Mouse (Mus musculus) heart, embryonic 13.5 days (tissue): Measurements from ENCODE around the gene Vezt. TPM values are rescaled to one million over a fixed set of nuclear protein-coding genes. Genes with fewer than 3 reads are reported as not detected.

Experiments
- ATAC-seq: fragments of 200-750 bp; cut with Nextera tagmentation; 2 replicates; pipeline ENCODE4 v1.8.0; 2017; ENCODE audit warnings: moderate TSS enrichment; ENCODE audit not compliant: insufficient number of reproducible peaks, low FRiP score, low TSS enrichment; ENCODE audit errors: extremely low read depth
- H3K27ac ChIP-seq: fragments of 300-500 bp; sonication (generic); replicated peaks from 2 replicates; pipeline ENCODE4 v1.5.1; 2015; ENCODE audit warnings: moderate library complexity, mild to moderate bottlenecking, inconsistent platforms
- H3K27me3 ChIP-seq: fragments of 300-500 bp; sonication (generic); replicated peaks from 2 replicates; pipeline ENCODE4 v1.6.1; 2015; ENCODE audit warnings: mild to moderate bottlenecking, inconsistent platforms
- H3K36me3 ChIP-seq: fragments of 300-500 bp; sonication (generic); 2 replicates; pipeline ENCODE4 v1.6.1; 2015; ENCODE audit warnings: mild to moderate bottlenecking, inconsistent platforms
- H3K4me1 ChIP-seq: fragments of 300-500 bp; sonication (generic); 2 replicates; pipeline ENCODE4 v1.6.1; 2015; ENCODE audit warnings: inconsistent platforms
- H3K4me2 ChIP-seq: fragments of 300-500 bp; sonication (generic); 2 replicates; pipeline ENCODE4 v1.6.1; 2015; ENCODE audit warnings: inconsistent platforms, mild to moderate bottlenecking, moderate library complexity
- H3K4me3 ChIP-seq: fragments of 300-500 bp; sonication (generic); 2 replicates; pipeline ENCODE4 v1.5.1; 2015; ENCODE audit warnings: moderate library complexity, mild to moderate bottlenecking, inconsistent platforms
- H3K9ac ChIP-seq: fragments of 300-500 bp; sonication (generic); 2 replicates; pipeline ENCODE4 v1.6.1; 2015; ENCODE audit warnings: inconsistent platforms, mild to moderate bottlenecking, moderate library complexity
- H3K9me3 ChIP-seq: fragments of 300-500 bp; sonication (generic); 2 replicates; pipeline ENCODE4 v1.6.1; 2016; ENCODE audit warnings: inconsistent platforms
- WGBS: fragments of 180-500 bp; shearing (Covaris S2); methylation state at CpG from one replicate; pipeline ENCODE4 v1.1.7; 2015; ENCODE audit warnings: mixed read lengths; 5-methylcytosine and 5-hydroxymethylcytosine counted together
- polyA plus RNA-seq: library from polyadenylated mRNA; unstranded; fragments of >200 nt; fragmentation: Nextera tagmentation; extraction: Ambion mirVana; gene quantifications from 2 replicates; pipeline ENCODE4 v1.2.1, GENCODE M21; 2015

Vezt gene
- polyA plus RNA-seq, 1 experiment from 2014 or later: 23.2 TPM

GRCm38 (mm10) chr10:94060190-94060589 lies 24.6 kb upstream of the Vezt start:
- H3K4me2 ChIP-seq: no peak overlapping the region
- no peak overlapping the region for H3K9ac ChIP-seq
- no peaks in the 10 kb centered on the region for H3K27me3 ChIP-seq
- WGBS: 74% methylated on average over 8 of the region's 8 CpGs
- H3K9me3 ChIP-seq: no peaks in the 10 kb centered on the region
- no peak overlapping the region for H3K4me3 ChIP-seq
- H3K4me1 ChIP-seq: peaks cover 36% of the 10 kb centered on the region
- no peaks in the 10 kb centered on the region for H3K36me3 ChIP-seq
- H3K27ac ChIP-seq: 0 out of 2 replicates have a peak overlapping the region, but pooled peaks have one; percentile 2
- ATAC-seq: no peak

- no peak overlapping the region for H3K4me3 ChIP-seq
- no peak for ATAC-seq
- H3K4me2 ChIP-seq: no peak overlapping the region
- H3K9ac ChIP-seq: no peak overlapping the region
- 60% methylated on average over 8 of the region's 8 CpGs for WGBS
- H3K4me1 ChIP-seq: peaks cover 36% of the 10 kb centered on the region
- H3K27me3 ChIP-seq: no peaks in the 10 kb centered on the region
- no peaks in the 10 kb centered on the region for H3K36me3 ChIP-seq
- no peaks in the 10 kb centered on the region for H3K9me3 ChIP-seq
- 0 out of 2 replicates have a peak overlapping the region, but pooled peaks have one; percentile 5 for H3K27ac ChIP-seq
Observed at GRCm38 (mm10) chr10:94059618-94060055, 24.0 kb upstream of the Vezt start.

- H3K9me3 ChIP-seq: no peaks in the 10 kb centered on the region
- 92% methylated on average over 6 of the region's 6 CpGs for WGBS
- ATAC-seq: no peak
- H3K4me3 ChIP-seq: no peak overlapping the region
- peaks cover 24% of the 10 kb centered on the region for H3K4me1 ChIP-seq
- no peak overlapping the region for H3K9ac ChIP-seq
- no peak overlapping the region for H3K27ac ChIP-seq
- no peaks in the 10 kb centered on the region for H3K36me3 ChIP-seq
- no peak overlapping the region for H3K4me2 ChIP-seq
- no peaks in the 10 kb centered on the region for H3K27me3 ChIP-seq
Observed at GRCm38 (mm10) chr10:94056487-94056886, 20.9 kb upstream of the Vezt start.

GRCm38 (mm10) chr10:94050736-94051135 lies 15.1 kb upstream of the Vezt start:
- ATAC-seq: no peak
- Histone ChIP-seq H3K27me3 (no peaks in the 10 kb centered on the region), H3K9me3 (no peaks in the 10 kb centered on the region), H3K4me3 (no peak overlapping the region), H3K9ac (no peak overlapping the region), H3K27ac (no peak overlapping the region), H3K4me1 (peaks cover 40% of the 10 kb centered on the region), H3K36me3 (peaks cover 4% of the 10 kb centered on the region), H3K4me2 (no peak overlapping the region)
- WGBS: 91% methylated on average over 5 of the region's 5 CpGs

GRCm38 (mm10) chr10:94049121-94049520 lies 13.5 kb upstream of the Vezt start:
- no peak overlapping the region for H3K4me2 ChIP-seq
- H3K27me3 ChIP-seq: no peaks in the 10 kb centered on the region
- 75% methylated on average over 8 of the region's 8 CpGs for WGBS
- peaks cover 20% of the 10 kb centered on the region for H3K36me3 ChIP-seq
- H3K4me1 ChIP-seq: peaks cover 40% of the 10 kb centered on the region
- ATAC-seq: no peak
- 0 out of 2 replicates have a peak overlapping the region, but pooled peaks have one; percentile 20 for H3K27ac ChIP-seq
- no peak overlapping the region for H3K4me3 ChIP-seq
- H3K9me3 ChIP-seq: no peaks in the 10 kb centered on the region
- no peak overlapping the region for H3K9ac ChIP-seq

GRCm38 (mm10) chr10:94047845-94048559 lies 12.4 kb upstream of the Vezt start:
- H3K9ac ChIP-seq: 0 out of 2 replicates have a peak overlapping the region, but pooled peaks have one; percentile 44
- H3K27ac ChIP-seq: peak overlapping the region; percentile 78
- peak overlapping the region; percentile 36 for H3K4me2 ChIP-seq
- peaks cover 29% of the 10 kb centered on the region for H3K36me3 ChIP-seq
- ATAC-seq: peak; percentile 61
- WGBS: 19% methylated on average over 10 of the region's 10 CpGs
- no peak overlapping the region for H3K4me3 ChIP-seq
- no peaks in the 10 kb centered on the region for H3K9me3 ChIP-seq
- H3K27me3 ChIP-seq: no peaks in the 10 kb centered on the region
- peaks cover 37% of the 10 kb centered on the region for H3K4me1 ChIP-seq

GRCm38 (mm10) chr10:94047024-94047423 lies 11.4 kb upstream of the Vezt start:
- peak overlapping the region; percentile 78; the same call in 1 of the 2 replicates for H3K27ac ChIP-seq

GRCm38 (mm10) chr10:94045301-94045700 lies 9.7 kb upstream of the Vezt start:
- ATAC-seq: no peak
- H3K27me3 ChIP-seq: no peaks in the 10 kb centered on the region
- H3K36me3 ChIP-seq: peaks cover 29% of the 10 kb centered on the region
- 92% methylated on average over 13 of the region's 13 CpGs for WGBS
- H3K4me3 ChIP-seq: no peak overlapping the region
- no peak overlapping the region for H3K9ac ChIP-seq
- H3K4me1 ChIP-seq: peaks cover 35% of the 10 kb centered on the region
- H3K4me2 ChIP-seq: no peak overlapping the region
- no peaks in the 10 kb centered on the region for H3K9me3 ChIP-seq
- no peak overlapping the region for H3K27ac ChIP-seq

More at GRCm38 (mm10) chr10:94047024-94047423, 11.4 kb upstream of the Vezt start:
- Histone ChIP-seq H3K27me3 (no peaks in the 10 kb centered on the region), H3K36me3 (peaks cover 29% of the 10 kb centered on the region), H3K9ac (no peak overlapping the region), H3K4me1 (peaks cover 37% of the 10 kb centered on the region), H3K9me3 (no peaks in the 10 kb centered on the region), H3K4me2 (no peak overlapping the region), H3K4me3 (no peak overlapping the region)
- no peak for ATAC-seq
- 80% methylated on average over 1 of the region's 1 CpGs for WGBS

GRCm38 (mm10) chr10:94043908-94044307 lies 8.3 kb upstream of the Vezt start:
- 79% methylated on average over 10 of the region's 10 CpGs for WGBS

GRCm38 (mm10) chr10:94038366-94039260 lies 3.0 kb upstream of the Vezt start:
- Histone ChIP-seq H3K4me1 (peaks cover 24% of the 10 kb centered on the region), H3K36me3 (0 out of 2 replicates have a peak, but pooled peaks cover 4% of the 10 kb centered on the region), H3K9me3 (no peaks in the 10 kb centered on the region), H3K4me2 (peak overlapping the region; percentile 18; the same call in 1 of the 2 replicates), H3K27me3 (no peaks in the 10 kb centered on the region), H3K4me3 (no peak overlapping the region), H3K27ac (no peak overlapping the region), H3K9ac (no peak overlapping the region)
- no peak for ATAC-seq
- 72% methylated on average over 7 of the region's 7 CpGs for WGBS

More at GRCm38 (mm10) chr10:94043908-94044307, 8.3 kb upstream of the Vezt start:
- no peak overlapping the region for H3K9ac ChIP-seq
- H3K4me1 ChIP-seq: peaks cover 21% of the 10 kb centered on the region
- H3K27me3 ChIP-seq: no peaks in the 10 kb centered on the region
- H3K9me3 ChIP-seq: no peaks in the 10 kb centered on the region
- ATAC-seq: no peak
- H3K27ac ChIP-seq: no peak overlapping the region
- peaks cover 29% of the 10 kb centered on the region for H3K36me3 ChIP-seq
- H3K4me2 ChIP-seq: no peak overlapping the region
- no peak overlapping the region for H3K4me3 ChIP-seq

GRCm38 (mm10) chr10:94037596-94037995 lies 2.0 kb upstream of the Vezt start:
- peaks cover 32% of the 10 kb centered on the region for H3K4me1 ChIP-seq
- no peaks in the 10 kb centered on the region for H3K9me3 ChIP-seq
- no peaks in the 10 kb centered on the region for H3K36me3 ChIP-seq
- no peaks in the 10 kb centered on the region for H3K27me3 ChIP-seq
- H3K27ac ChIP-seq: no peak overlapping the region
- no peak overlapping the region for H3K9ac ChIP-seq
- H3K4me2 ChIP-seq: peak overlapping the region; percentile 73
- no peak for ATAC-seq
- peak overlapping the region; percentile 95; the same call in 1 of the 2 replicates for H3K4me3 ChIP-seq
- 78% methylated on average over 4 of the region's 4 CpGs for WGBS
